Mouse (Mus musculus): ENCODE data around the gene Olfr559. TPM values are rescaled to one million over a fixed set of nuclear protein-coding genes. Genes with fewer than 3 reads are reported as not detected.

The Olfr559 gene
- polyA plus RNA-seq, 1 experiment from 2014 or later: not detected

GRCm38 (mm10) chr7:102676225-102676624 is 51.1 kb downstream of the Olfr559 start:
- no peaks in the 10 kb centered on the region for H3K4me1 ChIP-seq
- peaks cover 5% of the 10 kb centered on the region; the same call in 1 of the 2 replicates for H3K36me3 ChIP-seq (replicated peaks)
- H3K4me2 ChIP-seq: no peak overlapping the region
- ATAC-seq (ENCODE audit: low FRiP score): no peak
- WGBS: 86% methylated on average over 2 of the region's 2 CpGs
- H3K27ac ChIP-seq: no peak overlapping the region
- no peaks in the 10 kb centered on the region for H3K27me3 ChIP-seq
- H3K9ac ChIP-seq: no peak overlapping the region
- no peak overlapping the region for H3K4me3 ChIP-seq (replicated peaks)
- H3K9me3 ChIP-seq: no peaks in the 10 kb centered on the region

Other genes with a start within 250 kb of the Olfr559 start
- 0.45 and 0.89 TPM in 2 replicates for gene Olfr543, start 245.8 kb downstream of the Olfr559 start, polyA plus RNA-seq (2016; fragmentation: Nextera tagmentation; extraction: Ambion mirVana)
- 0.10 and 0.14 TPM in 2 replicates for gene Olfr544, start 239.2 kb downstream of the Olfr559 start, polyA plus RNA-seq (2016; fragmentation: Nextera tagmentation; extraction: Ambion mirVana)
- gene Olfr545, start 227.9 kb downstream of the Olfr559 start, polyA plus RNA-seq (2016; fragmentation: Nextera tagmentation; extraction: Ambion mirVana): 0.32 TPM in 1 of 2 replicates, not detected in the other
- not detected in 2 replicates for gene Olfr547, start 192.7 kb downstream of the Olfr559 start, polyA plus RNA-seq (2016; fragmentation: Nextera tagmentation; extraction: Ambion mirVana)
- gene Olfr548-ps1, start 186.6 kb downstream of the Olfr559 start, polyA plus RNA-seq (2016; fragmentation: Nextera tagmentation; extraction: Ambion mirVana): not detected in 2 replicates
- not detected in 2 replicates for gene Olfr549, start 177.6 kb downstream of the Olfr559 start, polyA plus RNA-seq (2016; fragmentation: Nextera tagmentation; extraction: Ambion mirVana)
- gene Trim21, start 162.0 kb downstream of the Olfr559 start, polyA plus RNA-seq (2016; fragmentation: Nextera tagmentation; extraction: Ambion mirVana): 0.14 and 0.21 TPM in 2 replicates
- gene Olfr550, start 156.0 kb downstream of the Olfr559 start, polyA plus RNA-seq (2016; fragmentation: Nextera tagmentation; extraction: Ambion mirVana): 0.19 TPM in 1 of 2 replicates, not detected in the other
- gene Olfr551, start 135.6 kb downstream of the Olfr559 start, polyA plus RNA-seq (2016; fragmentation: Nextera tagmentation; extraction: Ambion mirVana): not detected in 2 replicates
- gene Olfr552, start 129.7 kb downstream of the Olfr559 start, polyA plus RNA-seq (2016; fragmentation: Nextera tagmentation; extraction: Ambion mirVana): not detected in 2 replicates
- gene Olfr553, start 109.3 kb downstream of the Olfr559 start, polyA plus RNA-seq (2016; fragmentation: Nextera tagmentation; extraction: Ambion mirVana): not detected in 2 replicates
- gene Olfr554, start 89.1 kb downstream of the Olfr559 start, polyA plus RNA-seq (2016; fragmentation: Nextera tagmentation; extraction: Ambion mirVana): not detected in 2 replicates
- gene Olfr555, start 68.7 kb downstream of the Olfr559 start, polyA plus RNA-seq (2016; fragmentation: Nextera tagmentation; extraction: Ambion mirVana): not detected in 2 replicates
- gene Olfr556, start 62.6 kb downstream of the Olfr559 start, polyA plus RNA-seq (2016; fragmentation: Nextera tagmentation; extraction: Ambion mirVana): not detected in 2 replicates
- 7.5 and 9.8 TPM in 2 replicates for gene Trim68, start 40.2 kb downstream of the Olfr559 start, polyA plus RNA-seq (2016; fragmentation: Nextera tagmentation; extraction: Ambion mirVana)
- not detected in 2 replicates for gene Olfr557, start 31.6 kb downstream of the Olfr559 start, polyA plus RNA-seq (2016; fragmentation: Nextera tagmentation; extraction: Ambion mirVana)
- not detected in 2 replicates for gene Olfr558, start 25.3 kb downstream of the Olfr559 start, polyA plus RNA-seq (2016; fragmentation: Nextera tagmentation; extraction: Ambion mirVana)
- gene Olfr33, start 8.4 kb downstream of the Olfr559 start, polyA plus RNA-seq (2016; fragmentation: Nextera tagmentation; extraction: Ambion mirVana): not detected in 2 replicates
- gene Olfr560, start 31.9 kb upstream of the Olfr559 start, polyA plus RNA-seq (2016; fragmentation: Nextera tagmentation; extraction: Ambion mirVana): not detected in 2 replicates
- gene Olfr78, start 32.0 kb upstream of the Olfr559 start, polyA plus RNA-seq (2016; fragmentation: Nextera tagmentation; extraction: Ambion mirVana): 0.10 TPM in 1 of 2 replicates, not detected in the other
- gene Olfr561, start 43.7 kb upstream of the Olfr559 start, polyA plus RNA-seq (2016; fragmentation: Nextera tagmentation; extraction: Ambion mirVana): not detected in 2 replicates
- gene Olfr564, start 76.0 kb upstream of the Olfr559 start, polyA plus RNA-seq (2016; fragmentation: Nextera tagmentation; extraction: Ambion mirVana): not detected in 2 replicates
- gene Olfr566, start 131.3 kb upstream of the Olfr559 start, polyA plus RNA-seq (2016; fragmentation: Nextera tagmentation; extraction: Ambion mirVana): not detected in 2 replicates
- gene Olfr568, start 149.6 kb upstream of the Olfr559 start, polyA plus RNA-seq (2016; fragmentation: Nextera tagmentation; extraction: Ambion mirVana): not detected in 2 replicates
- gene Olfr569, start 163.4 kb upstream of the Olfr559 start, polyA plus RNA-seq (2016; fragmentation: Nextera tagmentation; extraction: Ambion mirVana): not detected in 2 replicates
- not detected in 2 replicates for gene Olfr570, start 167.1 kb upstream of the Olfr559 start, polyA plus RNA-seq (2016; fragmentation: Nextera tagmentation; extraction: Ambion mirVana)
- gene Olfr571, start 190.0 kb upstream of the Olfr559 start, polyA plus RNA-seq (2016; fragmentation: Nextera tagmentation; extraction: Ambion mirVana): 0.12 and 0.13 TPM in 2 replicates
- gene Olfr572, start 196.9 kb upstream of the Olfr559 start, polyA plus RNA-seq (2016; fragmentation: Nextera tagmentation; extraction: Ambion mirVana): not detected in 2 replicates
- gene Olfr573-ps1, start 215.1 kb upstream of the Olfr559 start, polyA plus RNA-seq (2016; fragmentation: Nextera tagmentation; extraction: Ambion mirVana): not detected in 2 replicates
- not detected in 2 replicates for gene Olfr574, start 221.0 kb upstream of the Olfr559 start, polyA plus RNA-seq (2016; fragmentation: Nextera tagmentation; extraction: Ambion mirVana)
- not detected in 2 replicates for gene Olfr575, start 231.3 kb upstream of the Olfr559 start, polyA plus RNA-seq (2016; fragmentation: Nextera tagmentation; extraction: Ambion mirVana)
- gene Olfr576, start 235.2 kb upstream of the Olfr559 start, polyA plus RNA-seq (2016; fragmentation: Nextera tagmentation; extraction: Ambion mirVana): not detected in 2 replicates
- gene Olfr577, start 248.5 kb upstream of the Olfr559 start, polyA plus RNA-seq (2016; fragmentation: Nextera tagmentation; extraction: Ambion mirVana): not detected in 2 replicates

Data from forebrain, embryonic 12.5 days (tissue).